Mouse (Mus musculus) embryo, embryonic 10 days (tissue): ENCODE measurements around the gene Mbl1.

ENCODE experiments used
- DNase-seq: peaks from one replicate; pipeline ENCODE4 v3.0.0-alpha.2; 2015; ENCODE audit warnings: low spot score

Mbl1 gene

DNA sequence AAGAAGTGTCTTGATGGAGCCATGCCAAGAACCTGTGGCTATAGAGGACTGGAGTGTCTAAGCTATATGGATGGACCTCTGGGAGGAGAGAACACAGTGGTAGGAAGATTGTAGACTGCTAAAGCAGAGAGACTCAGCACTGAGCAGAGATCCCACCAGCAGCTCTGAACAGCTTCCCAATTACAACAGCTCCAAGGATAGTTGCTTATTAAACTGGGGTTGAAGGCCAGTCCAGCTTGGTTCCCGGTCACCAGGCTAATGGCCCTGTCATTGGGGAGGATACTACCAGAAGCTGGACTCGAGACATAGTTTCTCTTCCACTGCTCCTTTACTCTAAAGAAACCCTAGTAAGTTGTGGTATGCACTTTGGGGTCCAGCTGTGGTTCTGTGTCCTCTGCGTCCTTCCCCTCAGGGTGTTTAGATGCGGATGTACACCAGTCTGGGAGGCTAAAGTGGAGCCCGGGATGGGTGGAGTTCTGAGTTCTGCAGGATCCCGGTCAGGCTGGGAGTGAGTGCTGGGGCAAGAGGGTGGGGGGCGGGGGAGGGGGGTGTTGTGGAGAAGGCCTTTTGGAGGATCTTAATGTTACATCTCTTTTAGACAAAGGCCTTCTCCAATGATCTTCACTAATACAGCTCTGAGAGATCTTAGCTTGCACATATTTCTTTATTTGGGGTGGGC, at the start of gene Mbl1:
Gene Mbl1 (plus strand): TSS at position 239 of the 679 bp plus-strand sequence.
- DNase-seq, result no peak

- DNase-seq, result no peak
Observed at GRCm38 (mm10) chr14:41102269-41102668, 49.0 kb upstream of the Mbl1 start.

GRCm38 (mm10) chr14:41104853-41105444, 46.3 kb upstream of the Mbl1 start, which contains the start of gene Mat1a:
TSS of gene Mat1a (plus strand) at chr14:41105035.
- no peak for DNase-seq

DNA sequence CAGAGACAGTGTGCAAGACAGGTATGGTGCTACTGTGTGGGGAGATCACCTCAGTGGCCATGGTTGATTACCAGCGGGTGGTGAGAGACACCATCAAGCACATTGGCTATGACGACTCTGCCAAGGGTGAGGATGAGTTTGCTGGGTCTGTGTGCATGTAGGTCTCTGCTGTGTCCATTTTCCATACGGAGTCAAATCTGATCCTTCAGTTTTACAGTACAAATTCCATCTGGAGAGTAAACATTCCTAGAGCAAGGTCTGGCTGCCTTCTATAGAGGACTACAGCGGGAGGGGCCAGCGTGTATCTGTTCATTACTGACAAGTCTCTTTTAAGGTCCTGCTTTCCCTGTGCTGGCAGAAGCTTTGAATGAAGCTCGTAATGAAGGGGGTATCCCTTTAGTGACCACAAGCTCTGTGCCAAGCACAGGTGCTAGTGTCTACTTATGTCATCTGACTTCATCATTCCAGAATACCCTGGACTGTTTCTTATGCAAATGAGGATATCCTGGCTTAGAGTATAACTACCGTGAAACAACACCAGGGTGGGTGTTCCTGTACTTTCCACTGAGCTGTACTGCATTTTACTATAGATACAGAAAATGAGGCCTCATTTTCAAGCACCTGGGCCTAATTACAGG, 40.1 kb upstream of the Mbl1 start:
- DNase-seq, result no peak

- DNase-seq, result no peak
Observed at GRCm38 (mm10) chr14:41112944-41113343, 38.3 kb upstream of the Mbl1 start.

DNA sequence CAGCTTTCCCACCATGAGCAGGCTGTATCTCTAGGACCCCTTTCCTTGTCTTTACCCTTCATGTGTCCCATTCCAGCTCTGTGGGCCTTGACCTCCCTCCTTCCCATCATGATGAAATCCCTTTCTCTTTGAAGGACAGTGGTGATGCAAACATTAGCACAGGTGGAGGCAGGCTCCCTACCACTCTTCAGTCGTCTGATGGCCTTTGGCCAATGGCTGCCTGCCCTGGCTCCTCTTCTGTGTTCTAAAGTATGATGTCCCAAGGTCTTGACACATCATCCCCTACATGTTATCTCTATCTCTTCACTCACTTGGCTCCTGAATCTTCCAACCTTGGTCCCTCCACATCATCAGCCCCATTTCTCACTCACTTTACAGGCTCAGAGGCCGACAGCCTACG, 35.0 kb upstream of the Mbl1 start:
- DNase-seq, result no peak

DNA sequence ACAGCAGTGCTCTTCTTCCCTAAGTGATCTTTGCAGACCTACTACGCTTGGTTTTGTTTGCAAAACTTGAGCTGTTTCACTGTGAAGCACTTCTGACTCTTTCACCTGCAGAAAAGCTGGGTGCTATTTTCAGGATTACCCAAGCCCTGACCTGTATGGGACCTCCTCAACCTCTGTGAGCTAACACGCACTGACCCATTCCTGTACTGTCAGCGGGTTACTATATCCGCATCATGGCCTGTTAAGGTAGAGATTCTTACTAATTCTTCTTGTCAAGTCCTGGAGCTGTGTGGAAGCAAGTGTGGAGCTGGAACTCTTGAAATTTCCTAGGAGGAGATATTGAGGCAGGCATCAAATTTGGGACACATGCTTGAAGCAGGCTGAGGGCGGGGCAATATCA, 26.6 kb upstream of the Mbl1 start:
- no peak for DNase-seq

GRCm38 (mm10) chr14:41127997-41128396, 23.3 kb upstream of the Mbl1 start:
- DNase-seq, result peak; percentile 70

- no peak for DNase-seq
Observed at GRCm38 (mm10) chr14:41131540-41131939, 19.7 kb upstream of the Mbl1 start, which contains the start of gene Sftpa1. TSS of gene Sftpa1 (plus strand) at chr14:41131782.

DNA sequence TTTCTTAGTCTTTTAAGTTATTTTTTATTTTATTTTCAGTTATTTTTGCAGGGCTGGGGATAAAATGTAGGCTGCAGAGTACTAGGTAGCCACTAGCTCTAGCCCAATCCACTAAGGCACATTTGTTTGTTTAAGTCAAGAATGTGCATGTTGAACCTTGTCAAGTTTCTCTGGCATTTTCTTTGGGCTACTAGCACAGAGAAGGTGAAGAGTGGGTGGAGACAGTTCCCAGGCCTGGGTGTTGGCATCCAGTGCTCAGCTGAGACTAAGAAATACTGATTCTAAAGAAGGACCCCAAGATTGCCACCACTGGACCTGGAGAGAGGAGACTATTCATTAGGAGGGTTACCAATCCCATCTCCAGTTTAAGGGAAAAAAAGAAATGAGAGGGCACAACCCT, 14.3 kb upstream of the Mbl1 start:
- DNase-seq, result no peak

DNA sequence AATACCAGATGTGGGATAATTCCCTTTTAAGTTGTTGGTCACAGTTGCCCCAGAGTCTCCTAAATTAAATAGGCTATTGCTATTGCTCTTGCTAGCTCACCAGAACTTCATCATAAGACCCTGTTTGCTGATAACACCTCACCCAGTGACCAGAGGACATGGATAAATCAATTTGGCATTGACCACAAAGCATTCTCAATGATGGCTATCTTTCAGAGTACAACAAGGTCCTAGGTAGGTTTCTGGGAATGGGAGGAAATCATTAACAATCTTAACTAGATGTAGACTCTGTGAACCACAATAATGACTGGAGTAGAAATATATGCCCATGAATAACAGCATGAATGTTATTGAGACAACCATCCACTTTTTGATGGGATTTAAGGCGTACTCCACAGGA, 10.6 kb upstream of the Mbl1 start:
- no peak for DNase-seq

- no peak for DNase-seq
Observed at GRCm38 (mm10) chr14:41146035-41146434, 5.2 kb upstream of the Mbl1 start.

DNA sequence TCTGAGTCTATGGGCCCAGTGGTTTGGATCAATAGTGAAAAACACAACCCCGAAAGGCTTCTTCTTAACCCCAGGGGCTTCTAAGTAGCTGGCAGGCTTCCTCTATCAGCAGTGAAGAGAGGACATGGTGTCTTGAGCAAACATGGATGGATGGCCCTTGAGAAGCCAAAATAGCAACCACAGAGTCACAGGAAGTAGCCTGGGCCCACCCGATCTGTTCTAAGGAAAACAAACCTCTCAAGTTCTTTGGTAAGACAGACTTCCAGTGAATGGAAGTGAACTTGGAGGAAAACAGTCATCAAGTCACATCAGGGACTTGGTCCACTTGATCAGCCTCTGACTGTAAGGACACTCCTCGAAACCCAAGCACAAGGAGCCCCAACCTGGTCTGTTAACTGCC, 4.3 kb upstream of the Mbl1 start:
- no peak for DNase-seq

DNA sequence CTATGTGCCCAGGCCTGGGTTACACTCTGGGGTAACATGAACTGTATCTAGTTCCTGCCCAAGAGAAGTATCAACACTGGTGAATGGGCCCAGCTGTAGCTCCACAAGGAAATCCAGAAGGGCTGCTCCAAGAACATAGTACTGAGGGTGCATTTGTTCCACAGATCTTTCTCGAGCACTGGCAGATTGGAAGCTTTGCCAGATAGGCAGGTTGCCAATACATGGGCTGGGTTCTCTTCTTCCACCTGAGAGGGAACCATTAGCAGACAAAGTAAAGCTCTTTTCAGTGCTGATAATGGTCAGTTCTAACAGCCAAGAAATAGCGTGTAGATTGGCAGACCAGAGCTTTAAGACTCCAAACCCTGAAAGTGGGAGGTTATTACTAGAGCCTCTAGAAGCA, 3.9 kb upstream of the Mbl1 start:
- DNase-seq, result no peak

- no peak for DNase-seq
Observed at GRCm38 (mm10) chr14:41160076-41160475, 8.8 kb downstream of the Mbl1 start.

DNA sequence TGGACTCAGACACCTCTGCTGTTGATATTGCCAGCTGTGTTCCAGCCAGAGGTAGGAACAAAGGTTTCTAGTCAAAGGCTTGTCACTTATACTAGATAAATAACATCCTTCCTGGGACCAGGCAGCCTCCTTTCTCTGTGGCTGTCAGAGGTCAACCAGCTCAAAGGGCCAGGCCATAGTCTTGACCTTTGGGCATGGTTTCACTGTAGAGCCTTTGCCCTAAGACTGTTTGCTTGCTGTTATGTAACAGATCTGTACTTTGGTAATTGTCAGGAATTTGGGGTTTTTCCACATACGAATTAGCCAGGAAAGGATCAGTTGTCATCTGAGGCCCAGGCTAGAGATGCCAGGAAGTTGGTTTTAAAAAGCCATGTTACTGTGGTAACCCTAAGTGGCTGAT, 9.5 kb downstream of the Mbl1 start:
- peak; percentile 38 for DNase-seq

GRCm38 (mm10) chr14:41162663-41163062, 11.4 kb downstream of the Mbl1 start:
- DNase-seq, result peak; percentile 66

DNA sequence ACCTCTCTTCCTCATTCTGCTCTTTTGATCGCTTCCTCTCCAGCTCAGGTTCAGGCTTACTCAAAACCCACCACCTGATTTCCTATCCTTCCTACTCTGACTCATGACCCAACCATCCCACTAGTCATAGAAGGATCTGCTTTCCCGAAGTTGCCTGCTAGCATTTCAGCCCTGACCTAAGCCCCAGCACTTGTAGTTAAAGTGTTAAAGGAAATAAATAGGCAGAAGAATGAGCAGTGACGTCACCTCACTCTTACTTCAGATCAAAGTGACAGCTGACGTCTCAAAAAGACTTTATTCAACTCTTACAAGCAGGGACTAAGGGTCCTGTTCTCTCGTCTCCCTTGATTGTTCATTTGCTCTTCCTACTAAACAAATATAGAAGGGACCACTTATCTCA, 16.0 kb downstream of the Mbl1 start:
- DNase-seq, result no peak

- no peak for DNase-seq
Observed at GRCm38 (mm10) chr14:41168567-41168966, 17.3 kb downstream of the Mbl1 start.

DNA sequence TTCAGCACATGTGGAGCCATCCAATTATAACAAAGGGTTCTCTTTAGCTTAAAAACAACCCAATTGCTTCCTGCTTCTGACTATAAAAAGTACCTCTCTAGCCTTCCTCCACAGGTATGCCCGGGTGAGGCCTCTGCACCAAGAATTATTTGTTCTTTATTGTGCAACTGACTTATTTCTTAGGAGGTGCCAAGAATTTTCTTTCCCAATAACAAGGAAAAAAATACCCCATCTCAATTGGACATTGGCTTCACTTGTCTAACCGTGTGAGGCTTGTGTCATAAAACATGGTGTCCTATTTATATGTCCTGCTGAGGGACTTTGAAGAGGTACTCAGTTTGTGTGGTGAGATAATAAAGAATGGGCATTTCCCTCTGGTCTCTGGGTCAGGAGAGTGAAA, 19.3 kb downstream of the Mbl1 start:
- no peak for DNase-seq

GRCm38 (mm10) chr14:41174802-41175201, 23.5 kb downstream of the Mbl1 start:
- no peak for DNase-seq

DNA sequence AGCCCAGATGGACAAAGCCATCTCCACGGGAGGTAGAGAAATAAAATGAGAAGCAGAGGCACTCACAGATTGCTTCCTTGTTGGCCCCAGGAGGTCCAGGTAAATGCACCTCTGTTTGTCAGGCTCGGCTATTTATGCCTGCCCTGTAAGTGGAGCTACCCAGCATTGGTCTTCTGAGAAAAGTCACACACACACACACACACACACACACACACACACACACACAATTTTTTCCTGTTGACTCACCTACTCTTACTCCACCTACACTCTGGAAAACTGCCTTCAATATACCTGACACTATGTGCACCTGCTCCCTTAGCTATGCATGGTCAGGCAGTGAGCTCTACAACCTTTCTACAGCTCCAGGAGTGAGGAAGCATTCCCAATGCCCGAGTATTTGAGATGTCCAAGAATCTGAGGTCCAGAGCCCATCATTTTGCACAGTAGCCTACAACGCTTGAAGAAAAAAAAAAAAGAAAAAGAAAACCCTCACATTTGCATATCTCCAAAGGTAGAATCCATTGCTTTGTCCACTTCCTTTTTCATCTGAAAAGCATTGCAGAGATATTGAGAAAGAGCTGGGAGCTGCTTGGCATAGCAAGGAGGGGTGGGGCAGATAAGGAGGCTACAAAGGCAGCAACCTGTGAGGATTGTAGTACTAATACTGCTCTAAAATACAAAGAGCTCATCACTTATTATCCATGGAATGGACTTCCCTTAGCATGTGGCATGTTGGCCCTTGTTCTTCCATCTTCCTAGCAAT, 34.0 kb downstream of the Mbl1 start, which contains the start of gene Sftpd:
Gene Sftpd (minus strand): TSS at position 91 of the 763 bp plus-strand sequence.
- no peak for DNase-seq

GRCm38 (mm10) chr14:41189496-41189895, 38.2 kb downstream of the Mbl1 start:
- DNase-seq, result no peak
